Mouse (Mus musculus): Measurements from ENCODE around the gene Slc22a3. TPM values are rescaled to one million over a fixed set of nuclear protein-coding genes. Genes with fewer than 3 reads are reported as not detected.

Slc22a3 gene
- total RNA-seq (2014; rRNA removed) (2.4 and 4.6 TPM in 2 replicates), polyA plus RNA-seq (2015; fragmentation: Nextera tagmentation; extraction: Ambion mirVana) (3.1 and 3.7 TPM in 2 replicates)

- no peak for TF ChIP-seq CTCF (IDR thresholded peaks at IDR 0.05)
- 15% methylated on average over 14 of the region's 14 CpGs for WGBS
- Histone ChIP-seq H3K9me3 (ENCODE audit: low read length) (no peaks in the 10 kb centered on the region), H3K9ac (replicated peaks; ENCODE audit: low read length, poor library complexity, severe bottlenecking) (peak within 1 kb of the TSS; percentile 46), H3K4me3 (ENCODE audit: low read depth, low read length) (peak within 1 kb of the TSS; percentile 46), H3K36me3 (ENCODE audit: insufficient read depth, low read length) (no peaks in the 10 kb centered on the region), H3K4me2 (ENCODE audit: low read depth, low read length, poor library complexity, severe bottlenecking) (peak within 1 kb of the TSS; percentile 90), H3K27me3 (ENCODE audit: insufficient read depth, low read length) (peaks cover 36% of the 10 kb centered on the region), H3K27ac (ENCODE audit: low read depth, low read length) (no peak within 1 kb of the TSS), H3K4me1 (ENCODE audit: insufficient read depth, low read length) (peaks cover 2% of the 10 kb centered on the region; the same call in 1 of the 2 replicates)
- DNase-seq (ENCODE audit: low spot score) = no peak
- no peak for ATAC-seq (ENCODE audit: low FRiP score)
Measured at GRCm38 (mm10) chr17:12507654-12508204, at the start of gene Slc22a3. Gene Slc22a3 (minus strand): TSS chr17:12507704.

- Histone ChIP-seq H3K4me3 (ENCODE audit: low read depth, low read length) (no peak overlapping the region), H3K27ac (ENCODE audit: low read depth, low read length) (no peak overlapping the region), H3K9me3 (ENCODE audit: low read length) (no peaks in the 10 kb centered on the region), H3K4me1 (ENCODE audit: insufficient read depth, low read length) (no peaks in the 10 kb centered on the region; the same call in 1 of the 2 replicates), H3K27me3 (ENCODE audit: insufficient read depth, low read length) (no peaks in the 10 kb centered on the region), H3K36me3 (ENCODE audit: insufficient read depth, low read length) (no peaks in the 10 kb centered on the region), H3K4me2 (ENCODE audit: low read depth, low read length, poor library complexity, severe bottlenecking) (no peak overlapping the region), H3K9ac (replicated peaks; ENCODE audit: low read length, poor library complexity, severe bottlenecking) (no peak overlapping the region)
- no peak for ATAC-seq (ENCODE audit: low FRiP score)
- peak; percentile 78 for DNase-seq (ENCODE audit: low spot score)
- WGBS = 67% methylated on average over 13 of the region's 13 CpGs
- TF ChIP-seq CTCF (IDR thresholded peaks at IDR 0.05) = peak; percentile 74
Measured at GRCm38 (mm10) chr17:12534353-12535145, 27.0 kb upstream of the Slc22a3 start.

- 46% methylated on average over 5 of the region's 5 CpGs for WGBS
- peak; percentile 71 for TF ChIP-seq CTCF (IDR thresholded peaks at IDR 0.05)
- no peaks in the 10 kb centered on the region for H3K9me3 ChIP-seq (ENCODE audit: low read length)
- H3K27ac ChIP-seq (ENCODE audit: low read depth, low read length) = no peak overlapping the region
- no peaks in the 10 kb centered on the region for H3K27me3 ChIP-seq (ENCODE audit: insufficient read depth, low read length)
- no peaks in the 10 kb centered on the region for H3K36me3 ChIP-seq (ENCODE audit: insufficient read depth, low read length)
- H3K4me2 ChIP-seq (ENCODE audit: low read depth, low read length, poor library complexity, severe bottlenecking) = no peak overlapping the region
- H3K4me3 ChIP-seq (ENCODE audit: low read depth, low read length) = no peak overlapping the region
- no peaks in the 10 kb centered on the region for H3K4me1 ChIP-seq (ENCODE audit: insufficient read depth, low read length)
- no peak for ATAC-seq (ENCODE audit: low FRiP score)
- DNase-seq (ENCODE audit: low spot score) = peak; percentile 36
- no peak overlapping the region for H3K9ac ChIP-seq (replicated peaks; ENCODE audit: low read length, poor library complexity, severe bottlenecking)
Measured at GRCm38 (mm10) chr17:12532115-12532514, 24.6 kb upstream of the Slc22a3 start.

- H3K27ac ChIP-seq (ENCODE audit: low read depth, low read length) = no peak overlapping the region
- DNase-seq (ENCODE audit: low spot score) (no peak), ATAC-seq (ENCODE audit: low FRiP score) (no peak)
- H3K27me3 ChIP-seq (ENCODE audit: insufficient read depth, low read length) = no peaks in the 10 kb centered on the region
- no peak overlapping the region for H3K4me3 ChIP-seq (ENCODE audit: low read depth, low read length)
- H3K9me3 ChIP-seq (ENCODE audit: low read length) = no peaks in the 10 kb centered on the region
- WGBS = 82% methylated on average over 6 of the region's 6 CpGs
- no peak for TF ChIP-seq CTCF (IDR thresholded peaks at IDR 0.05)
- H3K4me2 ChIP-seq (ENCODE audit: low read depth, low read length, poor library complexity, severe bottlenecking) = no peak overlapping the region
- no peaks in the 10 kb centered on the region for H3K4me1 ChIP-seq (ENCODE audit: insufficient read depth, low read length)
- no peak overlapping the region for H3K9ac ChIP-seq (replicated peaks; ENCODE audit: low read length, poor library complexity, severe bottlenecking)
- no peaks in the 10 kb centered on the region for H3K36me3 ChIP-seq (ENCODE audit: insufficient read depth, low read length)
Measured at GRCm38 (mm10) chr17:12530081-12530480, 22.6 kb upstream of the Slc22a3 start.

- no peak for ATAC-seq (ENCODE audit: low FRiP score)
- Histone ChIP-seq H3K4me2 (ENCODE audit: low read depth, low read length, poor library complexity, severe bottlenecking) (no peak overlapping the region), H3K9me3 (ENCODE audit: low read length) (no peaks in the 10 kb centered on the region), H3K27me3 (ENCODE audit: insufficient read depth, low read length) (no peaks in the 10 kb centered on the region), H3K4me3 (ENCODE audit: low read depth, low read length) (no peak overlapping the region), H3K36me3 (ENCODE audit: insufficient read depth, low read length) (no peaks in the 10 kb centered on the region), H3K9ac (replicated peaks; ENCODE audit: low read length, poor library complexity, severe bottlenecking) (no peak overlapping the region), H3K27ac (ENCODE audit: low read depth, low read length) (no peak overlapping the region), H3K4me1 (ENCODE audit: insufficient read depth, low read length) (no peaks in the 10 kb centered on the region)
- WGBS = 74% methylated on average over 4 of the region's 4 CpGs
- DNase-seq (ENCODE audit: low spot score) = no peak
- no peak for TF ChIP-seq CTCF (IDR thresholded peaks at IDR 0.05)
Measured at GRCm38 (mm10) chr17:12529384-12529985, 22.0 kb upstream of the Slc22a3 start.

- Histone ChIP-seq H3K4me3 (ENCODE audit: low read depth, low read length) (no peak overlapping the region), H3K27me3 (ENCODE audit: insufficient read depth, low read length) (no peaks in the 10 kb centered on the region), H3K27ac (ENCODE audit: low read depth, low read length) (no peak overlapping the region), H3K4me2 (ENCODE audit: low read depth, low read length, poor library complexity, severe bottlenecking) (no peak overlapping the region), H3K9me3 (ENCODE audit: low read length) (no peaks in the 10 kb centered on the region; the same call in 1 of the 2 replicates), H3K36me3 (ENCODE audit: insufficient read depth, low read length) (no peaks in the 10 kb centered on the region), H3K9ac (replicated peaks; ENCODE audit: low read length, poor library complexity, severe bottlenecking) (no peak overlapping the region), H3K4me1 (ENCODE audit: insufficient read depth, low read length) (no peaks in the 10 kb centered on the region)
- peak; percentile 47; the same call in 1 of the 2 replicates for ATAC-seq (ENCODE audit: low FRiP score)
- DNase-seq (ENCODE audit: low spot score) = peak; percentile 25
- no peak for TF ChIP-seq CTCF (IDR thresholded peaks at IDR 0.05)
- 55% methylated on average over 2 of the region's 2 CpGs for WGBS
Measured at GRCm38 (mm10) chr17:12519089-12519488, 11.6 kb upstream of the Slc22a3 start.
